Mouse (Mus musculus) CD8-positive naive resting alpha-beta T cell, adult 57 days (primary cell): ENCODE data around the gene Vmn1r165. TPM values are rescaled to one million over a fixed set of nuclear protein-coding genes. Genes with fewer than 3 reads are reported as not detected.

ENCODE experiments used
- total RNA-seq: library from RNA; stranded (reverse); gene quantifications from one replicate; pipeline ENCODE4 v1.2.4, GENCODE M21; 2023

Vmn1r165 gene
- not detected for total RNA-seq

GRCm38 (mm10) chr7:23217032-23217431 lies at the start of gene Vmn1r165:
Vmn1r165 (plus strand) TSS chr7:23217332.

GRCm38 (mm10) chr7:23251582-23251981 lies 34.5 kb downstream of the Vmn1r165 start, which contains the start of gene Vmn1r166:
Vmn1r166 (minus strand) TSS chr7:23251682.

Other genes starting within 250 kb of the Vmn1r165 start
- gene Gm4214, start 232.7 kb upstream of the Vmn1r165 start, total RNA-seq = not detected
- gene Gm4216, start 197.4 kb upstream of the Vmn1r165 start, total RNA-seq = not detected
- gene Vmn1r163, start 161.8 kb upstream of the Vmn1r165 start, total RNA-seq = not detected
- not detected for gene Gm8720, start 149.9 kb upstream of the Vmn1r165 start, total RNA-seq
- gene Gm10662, start 72.9 kb upstream of the Vmn1r165 start, total RNA-seq = not detected
- gene Vmn1r166, start 34.4 kb downstream of the Vmn1r165 start, total RNA-seq = not detected
- gene Gm6902, start 61.6 kb downstream of the Vmn1r165 start, total RNA-seq = not detected
- not detected for gene Nlrp4e, start 83.9 kb downstream of the Vmn1r165 start, total RNA-seq
- not detected for gene Nlrp5, start 168.6 kb downstream of the Vmn1r165 start, total RNA-seq